In the genomic region with DNA sequence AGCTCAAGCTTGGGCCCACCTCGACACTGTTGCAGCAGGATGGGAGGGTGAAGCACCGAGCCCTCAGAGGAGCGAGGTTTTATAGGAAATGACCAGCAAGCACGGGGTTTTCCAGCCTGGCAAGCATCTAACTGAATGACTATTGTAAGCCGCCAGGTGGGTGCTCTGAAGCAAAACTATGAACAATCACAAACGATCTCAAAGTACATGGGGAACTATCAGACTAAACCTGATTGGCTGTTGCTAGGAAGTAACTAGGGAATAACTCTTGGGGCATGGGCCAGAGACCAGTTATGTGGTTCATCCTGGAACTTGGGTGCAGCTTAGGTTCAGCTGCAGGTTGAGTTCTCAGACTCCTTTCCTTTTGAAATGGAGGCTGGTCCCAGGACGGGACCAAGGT, we compare ENCODE assay signal across 1 mouse cellular context.
TF ChIP-seq lines count a peak whose summit lies in the region.

No protein-coding gene starts in this region.

TF ChIP-seq in CH12.LX, 34 proteins besides CTCF, POLR2A, EP300 and RAD21 (continued from another document):
- TF ChIP-seq SIN3A (IDR thresholded peaks at IDR 0.05; ENCODE audit: low read length): peak; percentile 37; the same call in 1 of the 2 replicates
- TF ChIP-seq MAFK (IDR thresholded peaks at IDR 0.05; ENCODE audit: insufficient replicate concordance, low read length): peak; percentile 46; the same call in 1 of the 2 replicates
- TF ChIP-seq IRF4 (IDR thresholded peaks at IDR 0.05; ENCODE audit: low read depth, low read length): peak; percentile 91
- TF ChIP-seq ZMIZ1 (IDR thresholded peaks at IDR 0.05; ENCODE audit: low read depth, low read length): 0 out of 2 replicates have a peak, but pooled peaks have one; percentile 32
- TF ChIP-seq NRF1 (IDR thresholded peaks at IDR 0.05; ENCODE audit: low read depth, low read length): no peak
- TF ChIP-seq MAZ (IDR thresholded peaks at IDR 0.05; ENCODE audit: low read depth, low read length): 0 out of 2 replicates have a peak, but pooled peaks have one; percentile 71
- no peak for TF ChIP-seq ZNF384 (IDR thresholded peaks at IDR 0.05; ENCODE audit: low read depth, low read length)
- TF ChIP-seq JUND (conservative IDR thresholded peaks at IDR 0.05; ENCODE audit: low read depth, low read length): peak; percentile 80
- TF ChIP-seq GABPA (IDR thresholded peaks at IDR 0.05; ENCODE audit: insufficient replicate concordance, low read depth, low read length): no peak
- peak; percentile 36 for TF ChIP-seq BHLHE40 (IDR thresholded peaks at IDR 0.05; ENCODE audit: low read depth, low read length)
TF ChIP-seq in CH12.LX: peak in this region for 17.
